Mouse (Mus musculus) heart, postnatal 25 days (tissue): ENCODE data around the gene Rtbdn. TPM values are rescaled to one million over a fixed set of nuclear protein-coding genes. Genes with fewer than 3 reads are reported as not detected.

Source experiments
- DNase-seq: peaks from one replicate; pipeline ENCODE4 v3.0.0; 2022; ENCODE audit warnings: low spot score
- intact Hi-C: fragments of 180-260 bp; cut with DNase I; formaldehyde crosslinking; loops from one replicate; pipeline ENCODE4 v1.15.1; 2025
- total RNA-seq, 2 experiments: library from RNA; stranded (reverse); gene quantifications; 2 replicates each; pipeline ENCODE4 v1.2.3; 2021

The Rtbdn gene
- total RNA-seq, 2 experiments from 2014 or later: not detected

GRCm38 (mm10) chr8:84915269-84915668 is 31.5 kb upstream of the Rtbdn start:
- intact Hi-C loops: no loop called here
- DNase-seq: no peak

GRCm38 (mm10) chr8:84917781-84918180 is 29.0 kb upstream of the Rtbdn start:
- intact Hi-C loops: no loop called here
- DNase-seq: no peak

- no peak for DNase-seq
- intact Hi-C loops: no loop called here
Measured at GRCm38 (mm10) chr8:84918646-84919045, 28.1 kb upstream of the Rtbdn start.

GRCm38 (mm10) chr8:84921596-84921995 is 25.2 kb upstream of the Rtbdn start:
- intact Hi-C loops: no loop called here
- no peak for DNase-seq

GRCm38 (mm10) chr8:84925557-84925956 is 21.2 kb upstream of the Rtbdn start:
- intact Hi-C loops: no loop called here

GRCm38 (mm10) chr8:84927513-84927912 is 19.3 kb upstream of the Rtbdn start:
- no peak for DNase-seq
- intact Hi-C loops: no loop called here

More at GRCm38 (mm10) chr8:84925557-84925956, 21.2 kb upstream of the Rtbdn start:
- DNase-seq: no peak

- no peak for DNase-seq
- intact Hi-C loops: loop anchor here (2.0 kb wide), 1 partner anchor 68 kb away; no protein-coding TSS in a partner anchor
Measured at GRCm38 (mm10) chr8:84928456-84929306, 18.1 kb upstream of the Rtbdn start.

GRCm38 (mm10) chr8:84930582-84930981 is 16.2 kb upstream of the Rtbdn start:
- no peak for DNase-seq
- intact Hi-C loops: no loop called here

- intact Hi-C loops: no loop called here
Measured at GRCm38 (mm10) chr8:84933767-84934559, 12.8 kb upstream of the Rtbdn start.

GRCm38 (mm10) chr8:84934860-84935259 is 11.9 kb upstream of the Rtbdn start:
- intact Hi-C loops: no loop called here
- DNase-seq: no peak

More at GRCm38 (mm10) chr8:84933767-84934559, 12.8 kb upstream of the Rtbdn start:
- DNase-seq: no peak

- no peak for DNase-seq
- intact Hi-C loops: no loop called here
Measured at GRCm38 (mm10) chr8:84935489-84935888, 11.3 kb upstream of the Rtbdn start.

GRCm38 (mm10) chr8:84936041-84936961 is 10.5 kb upstream of the Rtbdn start:
- intact Hi-C loops: no loop called here

GRCm38 (mm10) chr8:84936962-84937546 is 9.7 kb upstream of the Rtbdn start, which contains the start of gene Mast1:
Gene Mast1 (minus strand): TSS chr8:84937359.
- intact Hi-C loops: no loop called here
- no peak for DNase-seq

More at GRCm38 (mm10) chr8:84936041-84936961, 10.5 kb upstream of the Rtbdn start:
- DNase-seq: no peak

- intact Hi-C loops: no loop called here
- DNase-seq: no peak
Measured at GRCm38 (mm10) chr8:84937620-84938485, 8.9 kb upstream of the Rtbdn start.

- DNase-seq: no peak
- intact Hi-C loops: no loop called here
Measured at GRCm38 (mm10) chr8:84943699-84944098, 3.1 kb upstream of the Rtbdn start.

GRCm38 (mm10) chr8:84944478-84945160 is 2.2 kb upstream of the Rtbdn start:
- intact Hi-C loops: no loop called here
- no peak for DNase-seq

- no peak for DNase-seq
- intact Hi-C loops: no loop called here
Measured at GRCm38 (mm10) chr8:84945235-84945632, 1.6 kb upstream of the Rtbdn start.
